Comparison of ENCODE assay signal across 26 mouse cellular contexts in the genomic region with DNA sequence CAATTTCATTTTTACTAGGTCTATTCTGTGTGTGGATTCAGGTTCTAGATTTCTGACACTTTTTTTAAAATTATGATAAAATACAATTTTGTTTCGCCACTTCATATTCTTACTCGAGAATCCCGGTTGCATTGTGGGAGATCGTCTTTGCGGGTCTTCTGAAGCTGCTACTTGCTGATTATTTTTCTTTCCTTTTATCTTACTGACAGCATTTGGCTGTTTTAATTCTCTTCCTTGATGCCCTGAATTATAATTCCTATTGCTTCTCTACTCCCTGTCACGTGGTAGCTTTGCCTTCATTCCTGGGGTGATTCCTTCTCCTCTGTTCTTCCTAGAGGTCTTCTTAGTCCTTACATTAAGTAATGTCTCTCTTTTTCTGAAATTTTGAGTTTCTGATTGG.
"Had no signal": no experiment of that assay in that cellular context is flagged by ENCODE, and none has a peak within 500 bp of the region (broad histone marks: within the 10 kb centered on the region; RNA-seq: fewer than 3 reads in every experiment).

No protein-coding gene starts in this region.

- H3K9me3 ChIP-seq: heart, embryonic 13.5 days; heart, embryonic 15.5 days; hindbrain, embryonic 13.5 days; hindbrain, embryonic 15.5 days; kidney, embryonic 15.5 days; limb, embryonic 10.5 days; limb, embryonic 12.5 days; liver, embryonic 13.5 days had no signal

- DNase-seq: gastrocnemius, adult 2 months; gastrocnemius, postnatal 10 days; gastrocnemius, postnatal 25 days; heart, adult 11 months; heart, adult 2 months; heart, postnatal 14 days; heart, postnatal 36 days; kidney, adult 11 months; kidney, adult 2 months; kidney, adult 9 months; kidney, postnatal 14 days; kidney, postnatal 36 days; layer of hippocampus, adult 9-11 months; layer of hippocampus, postnatal 36 days; liver; liver, embryonic 13.5 days had no signal

- H3K4me3 ChIP-seq: gastrocnemius, adult 2 months; heart, adult 2 months; heart, embryonic 13.5 days; heart, embryonic 15.5 days; hindbrain, embryonic 13.5 days; hindbrain, embryonic 15.5 days; kidney, embryonic 15.5 days; limb, embryonic 10.5 days; limb, embryonic 12.5 days; liver, embryonic 13.5 days had no signal

- ATAC-seq: hindbrain, postnatal 0 days; intestine, embryonic 16.5 days had no signal

- H3K9ac ChIP-seq: heart, embryonic 13.5 days; heart, embryonic 15.5 days; hindbrain, embryonic 13.5 days; hindbrain, embryonic 15.5 days; kidney, embryonic 15.5 days; limb, embryonic 12.5 days; liver, embryonic 13.5 days had no signal

- H3K36me3 ChIP-seq: heart, embryonic 13.5 days; heart, embryonic 15.5 days; hindbrain, embryonic 13.5 days; hindbrain, embryonic 15.5 days; kidney, embryonic 15.5 days; limb, embryonic 10.5 days; limb, embryonic 12.5 days; liver, embryonic 13.5 days had no signal

- H3K27me3 ChIP-seq: heart, embryonic 13.5 days; heart, embryonic 15.5 days; hindbrain, embryonic 13.5 days; hindbrain, embryonic 15.5 days; kidney, embryonic 15.5 days; limb, embryonic 12.5 days; liver, embryonic 13.5 days had no signal

- H3K4me1 ChIP-seq: heart, embryonic 13.5 days; heart, embryonic 15.5 days; hindbrain, embryonic 13.5 days; hindbrain, embryonic 15.5 days; kidney, embryonic 15.5 days; limb, embryonic 10.5 days; limb, embryonic 12.5 days; liver, embryonic 13.5 days had no signal

- H3K27ac ChIP-seq: gastrocnemius, adult 2 months; heart, adult 2 months; heart, embryonic 13.5 days; heart, embryonic 15.5 days; hindbrain, embryonic 13.5 days; hindbrain, embryonic 15.5 days; hindbrain, postnatal 0 days; kidney, embryonic 15.5 days; kidney, postnatal 0 days; limb, embryonic 10.5 days; limb, embryonic 12.5 days; liver, embryonic 13.5 days had no signal
